Mouse (Mus musculus) T-cell, adult 2 months (primary cell): ENCODE results near the gene Cabin1.

Experiments
- DNase-seq: peaks from one replicate; pipeline ENCODE4 v3.0.0; 2022; ENCODE audit warnings: low spot score

The Cabin1 gene

DNA sequence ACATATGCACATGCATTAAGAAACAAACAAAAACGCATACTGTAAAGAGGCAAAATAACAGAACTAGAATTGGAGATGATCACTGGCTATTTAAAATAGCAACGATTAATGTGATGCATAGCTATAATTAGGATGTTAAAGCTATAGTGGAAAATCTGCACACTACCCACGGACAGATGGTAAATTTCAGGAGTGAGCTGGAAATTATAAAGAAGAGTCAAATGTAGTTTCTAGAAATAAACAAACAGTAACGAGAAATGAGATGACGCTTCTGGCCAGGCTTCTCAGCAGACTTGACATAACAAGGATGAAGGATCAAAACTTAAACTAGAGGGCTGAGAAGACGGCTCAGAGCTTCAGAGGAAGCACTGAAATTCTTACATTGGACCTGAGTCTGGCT is 62.9 kb downstream of the Cabin1 start:
- DNase-seq: no peak

DNA sequence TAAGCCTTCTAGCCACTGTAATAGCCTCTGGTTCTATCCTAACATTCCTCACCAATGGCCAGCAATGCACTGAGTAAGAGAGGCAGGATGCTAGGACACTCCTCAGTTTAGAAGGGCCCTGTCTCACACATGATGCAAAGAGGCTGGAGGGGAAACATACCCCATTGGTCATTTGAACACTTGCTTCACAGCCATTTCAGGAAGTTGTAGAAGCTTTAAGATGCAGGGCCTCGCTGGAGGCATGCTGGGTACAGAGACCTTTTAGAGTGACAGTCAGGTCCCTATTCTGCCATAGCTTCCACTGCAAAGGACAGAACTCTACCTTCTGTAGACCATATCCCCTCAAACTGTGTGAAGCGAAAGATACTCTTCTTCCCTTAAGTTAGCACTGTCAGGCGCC is 66.4 kb downstream of the Cabin1 start:
- DNase-seq: no peak

DNA sequence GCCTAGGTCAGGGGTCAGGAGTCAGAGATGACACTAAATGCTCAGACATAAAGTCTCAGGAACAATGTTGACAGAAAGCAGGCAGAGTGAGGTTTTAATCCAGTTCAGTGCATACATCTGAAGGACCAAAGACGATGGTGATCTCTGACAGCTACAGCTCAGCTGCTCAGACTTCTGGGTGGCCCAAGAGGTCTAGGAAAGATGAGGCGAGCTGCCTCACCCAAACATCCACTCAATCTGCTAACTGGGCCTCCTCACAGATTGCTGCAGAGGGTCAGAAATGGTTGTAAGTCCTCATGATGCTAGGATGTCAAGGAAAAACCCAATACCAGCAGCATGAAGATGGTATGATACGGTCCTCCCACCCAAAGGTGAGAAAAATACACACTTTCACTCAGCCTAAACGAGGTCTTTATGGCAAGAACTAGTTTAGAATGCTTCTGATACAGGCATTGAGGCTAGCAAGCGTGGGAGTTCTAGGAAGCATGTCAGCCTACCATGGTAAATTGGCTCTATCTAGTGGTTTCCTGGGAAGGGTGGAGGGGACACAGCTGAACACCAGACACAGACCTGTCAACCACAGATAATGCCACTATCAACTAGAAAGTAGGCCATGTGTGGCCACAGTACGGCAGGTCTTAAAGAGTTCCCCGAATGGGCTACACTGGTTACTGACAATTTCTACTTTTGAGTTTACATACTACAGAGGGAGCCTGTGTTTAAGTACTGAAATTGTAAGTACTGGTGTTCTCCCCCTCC is 67.4 kb downstream of the Cabin1 start:
- DNase-seq: no peak

DNA sequence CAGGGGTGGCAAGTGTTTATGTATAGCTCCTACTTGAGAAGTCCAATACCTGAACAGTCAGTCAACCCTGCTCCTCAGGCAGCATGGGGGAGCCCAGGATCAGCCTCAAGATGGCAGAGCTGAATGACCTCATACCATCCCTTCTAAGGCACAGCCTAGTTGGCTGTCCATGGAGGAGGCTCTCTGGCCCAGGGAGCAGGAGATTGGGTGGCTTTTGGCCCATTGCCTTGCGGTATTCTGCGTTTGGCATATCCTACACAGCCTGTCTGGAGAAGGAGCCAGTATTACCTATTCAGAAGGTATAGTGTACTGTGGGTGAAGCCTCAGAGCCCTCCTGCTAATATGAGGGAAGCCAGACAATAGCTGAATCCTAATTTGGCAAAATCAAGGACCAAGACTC is 68.6 kb downstream of the Cabin1 start:
- no peak for DNase-seq

DNA sequence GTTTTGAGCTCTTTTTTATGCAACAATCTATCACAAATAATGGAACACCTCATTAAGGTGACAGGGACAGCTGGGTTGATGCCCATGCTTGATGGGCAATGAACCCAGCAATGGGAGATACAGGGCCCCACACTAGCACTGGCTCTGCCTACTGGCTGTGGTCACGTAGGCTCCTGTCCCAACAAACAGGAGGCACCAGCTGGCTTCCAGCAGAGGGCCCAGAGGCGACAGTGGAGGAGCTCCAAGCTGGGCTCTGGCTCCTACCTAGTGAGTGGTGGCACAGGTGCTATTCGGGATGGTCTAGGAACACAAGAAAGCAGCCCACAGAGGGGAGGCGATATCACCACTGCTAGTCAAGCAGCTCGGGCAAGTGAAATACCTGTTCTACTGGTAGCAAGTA is 69.1 kb downstream of the Cabin1 start:
- DNase-seq: no peak

DNA sequence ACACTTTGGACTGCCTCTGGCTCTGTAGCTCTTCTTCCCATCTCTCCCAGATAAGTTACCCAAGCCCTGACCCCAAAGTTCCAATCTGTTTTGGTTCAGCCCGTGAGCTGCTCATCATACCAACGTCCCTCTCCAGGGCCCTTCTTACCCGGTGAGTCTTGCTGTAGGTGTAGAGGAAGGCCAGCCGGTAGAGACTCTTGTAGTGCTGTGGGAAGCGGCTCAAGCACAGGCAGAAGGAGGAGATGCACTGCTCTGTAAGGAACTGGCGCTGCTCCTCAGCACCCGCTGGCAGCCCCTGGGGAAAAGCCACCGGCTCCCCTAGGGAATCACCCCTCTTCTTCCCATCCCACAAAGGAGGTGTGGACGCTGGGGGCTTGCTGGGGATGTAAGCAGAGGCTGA is 69.6 kb downstream of the Cabin1 start:
- DNase-seq: no peak

DNA sequence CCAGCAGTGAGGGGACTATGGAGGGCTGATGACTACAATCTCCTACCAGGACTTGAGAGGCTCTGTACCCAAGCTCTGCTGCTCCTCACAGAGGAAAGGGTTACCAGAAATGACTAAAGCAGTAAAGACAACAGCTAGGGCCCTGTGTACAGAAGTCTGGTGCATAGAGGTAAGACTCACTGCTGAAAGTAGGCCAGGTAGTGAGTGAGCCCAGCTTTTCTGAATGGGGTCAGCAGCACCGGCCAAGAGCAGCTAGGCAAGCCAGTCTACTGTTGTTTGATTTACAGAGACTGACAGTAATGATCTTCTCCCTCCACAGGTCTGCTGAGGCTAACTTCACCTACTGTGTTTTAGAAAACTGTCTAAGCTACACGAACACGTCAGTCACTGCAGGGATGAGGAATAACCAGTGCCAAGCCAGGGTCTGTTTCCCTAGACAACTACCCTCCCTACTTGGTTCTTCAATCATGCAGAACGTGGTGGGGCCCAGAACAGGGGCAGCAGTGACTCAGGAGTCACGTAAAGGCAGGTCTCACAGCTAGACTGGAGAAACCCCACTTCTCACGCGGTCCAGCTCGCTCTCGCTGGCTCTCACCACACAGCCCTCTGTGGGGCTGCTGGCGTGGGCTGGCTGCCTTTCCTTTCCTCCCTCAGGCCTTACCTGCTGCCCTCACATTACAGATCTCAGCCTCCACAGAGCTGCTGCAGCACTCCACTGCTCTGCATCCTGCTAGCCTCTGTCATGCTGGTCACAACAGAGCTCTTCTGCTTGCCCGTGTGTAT is 70.5 kb downstream of the Cabin1 start:
- DNase-seq: no peak

DNA sequence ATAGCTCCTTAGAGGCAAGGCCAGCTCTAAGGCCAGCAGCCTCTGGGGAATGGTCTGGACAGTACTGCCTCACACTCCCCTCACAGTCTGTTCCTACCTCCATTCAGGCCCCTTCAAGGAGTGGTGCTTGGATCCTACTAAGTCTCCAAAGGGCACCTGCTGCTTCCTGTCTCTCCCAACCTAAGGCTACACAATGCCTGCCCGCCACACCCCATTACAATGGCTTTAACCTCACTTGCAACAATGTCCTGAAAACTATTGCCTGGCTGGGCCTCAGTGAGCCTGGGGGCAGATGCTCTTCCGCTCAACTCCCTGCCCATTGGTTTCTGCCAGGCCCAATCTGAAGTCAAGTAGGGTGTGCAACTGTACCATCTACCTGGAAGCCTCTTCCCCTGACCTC is 75.5 kb downstream of the Cabin1 start:
- no peak for DNase-seq

DNA sequence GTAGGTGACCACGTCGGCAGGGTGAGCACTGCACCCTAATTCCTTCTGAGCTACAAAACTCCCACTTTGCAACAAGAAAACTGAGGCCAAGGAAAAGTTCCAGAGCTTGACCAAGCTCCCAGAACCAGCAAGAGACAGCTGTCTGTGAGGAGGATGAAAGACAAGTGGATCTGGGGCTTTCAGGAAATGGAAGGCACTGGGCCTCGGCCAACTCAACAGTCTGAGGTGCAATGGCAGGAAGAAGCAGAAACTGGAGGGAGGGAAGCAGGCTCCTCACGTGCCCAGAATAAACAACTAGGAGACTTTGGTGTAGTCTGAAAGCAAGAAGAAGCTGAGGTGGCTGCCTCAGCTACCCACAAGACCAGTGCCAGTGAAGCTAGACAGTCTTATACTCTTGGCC is 77.4 kb downstream of the Cabin1 start:
- DNase-seq: no peak

DNA sequence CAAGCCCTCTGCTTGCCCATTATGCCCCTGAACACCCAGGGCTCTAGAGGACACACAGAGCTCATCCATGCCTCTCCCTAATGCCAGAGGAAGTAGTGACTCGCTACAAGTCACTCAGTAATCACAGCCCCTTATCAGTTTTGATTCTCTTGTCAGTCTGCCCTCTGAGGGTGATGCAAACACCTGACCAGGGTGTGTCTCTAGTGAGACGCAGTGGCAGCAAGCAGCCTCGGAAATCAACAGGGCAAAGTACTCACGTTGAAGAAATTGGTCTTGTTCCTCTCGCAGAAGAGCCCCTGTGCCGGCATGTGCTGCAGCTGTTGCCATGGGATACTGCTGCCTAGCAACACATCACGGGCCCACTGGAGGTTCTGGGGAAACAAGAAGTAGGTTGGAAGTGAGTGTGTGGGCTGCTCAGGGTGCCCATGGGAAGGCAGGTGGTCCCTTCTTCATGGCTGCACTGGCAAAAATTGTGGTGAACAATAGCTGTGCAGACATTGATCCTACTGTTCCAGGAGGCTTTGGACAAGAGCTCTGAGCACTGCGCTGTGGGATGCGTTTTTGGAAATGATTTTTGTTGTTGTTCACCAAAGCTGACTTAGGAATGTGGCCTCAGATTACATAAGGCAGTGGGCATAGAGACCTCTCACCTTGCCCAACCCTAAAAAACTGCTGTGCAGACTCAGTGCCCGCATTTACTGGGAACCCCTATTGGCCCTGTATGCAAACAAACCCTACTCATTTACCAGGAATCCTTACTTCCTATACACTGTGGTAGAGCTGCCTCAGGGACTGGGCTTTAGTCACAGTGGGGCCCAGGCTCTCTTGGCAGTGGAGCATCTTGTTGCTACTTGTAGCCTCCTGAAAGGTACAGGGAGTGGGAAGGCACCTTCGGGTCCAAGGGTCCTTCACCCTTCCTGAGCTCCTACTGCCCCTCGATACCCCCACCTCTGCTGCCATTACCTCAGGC is 79.8 kb downstream of the Cabin1 start:
- no peak for DNase-seq

DNA sequence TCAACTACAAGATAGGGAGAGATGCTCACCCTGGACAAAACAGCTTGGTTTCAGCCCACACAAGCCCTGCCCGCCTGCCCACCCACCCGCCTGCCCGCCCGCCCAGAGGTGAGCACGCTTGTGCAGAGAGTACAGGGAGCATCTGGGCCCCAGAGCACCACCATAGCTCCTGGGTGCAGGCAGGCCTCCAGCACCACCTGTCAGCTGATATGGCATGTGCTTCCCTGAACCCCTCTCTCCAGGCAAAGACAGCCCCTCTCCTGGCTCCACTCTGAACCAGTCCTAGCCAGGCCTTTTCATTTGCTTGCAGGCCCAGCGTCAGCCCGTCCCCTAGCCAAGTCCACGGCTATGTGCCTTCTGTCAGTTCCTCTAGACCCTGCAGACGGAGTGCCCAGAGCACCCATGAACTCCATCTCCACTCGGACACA is 83.6 kb downstream of the Cabin1 start:
- no peak for DNase-seq

DNA sequence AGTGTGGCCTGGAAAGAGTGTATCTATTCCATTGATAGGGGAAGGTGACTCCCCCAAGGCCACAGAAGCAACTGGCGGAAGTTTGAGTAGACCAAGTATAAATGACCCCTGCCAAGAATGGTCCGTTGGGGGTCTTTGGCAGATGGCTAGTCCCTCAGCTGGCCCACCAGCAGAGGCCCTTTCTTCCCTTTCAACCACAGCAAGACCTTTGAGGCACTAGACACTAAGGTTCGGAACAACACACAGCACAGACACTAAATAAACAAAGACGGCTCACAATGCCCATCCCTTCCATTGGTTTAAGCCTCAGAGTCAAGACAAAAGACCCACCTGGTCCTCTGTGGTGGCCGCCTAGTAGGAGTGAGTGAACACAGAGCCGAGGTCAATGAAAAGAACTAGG is 84.9 kb downstream of the Cabin1 start:
- no peak for DNase-seq

DNA sequence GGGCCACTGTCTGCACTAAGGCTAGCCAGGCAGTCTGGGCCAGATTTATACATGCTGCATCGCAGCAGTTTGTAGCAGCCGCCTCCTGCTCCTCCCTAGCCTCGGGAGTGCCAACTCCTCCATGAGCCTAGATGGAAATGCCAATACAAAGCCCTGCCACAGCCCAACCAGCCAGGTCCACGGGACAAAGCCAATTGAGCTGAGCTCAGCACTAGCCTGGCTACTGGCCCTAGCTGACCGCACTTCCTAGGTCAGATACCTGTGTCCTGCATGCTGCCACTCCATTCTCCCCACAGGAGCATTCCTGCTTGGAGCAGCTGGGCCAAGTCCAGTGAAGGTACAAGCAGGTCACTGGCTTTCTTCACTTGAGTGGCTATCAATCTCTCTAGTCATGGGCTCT is 86.2 kb downstream of the Cabin1 start:
- DNase-seq: no peak

DNA sequence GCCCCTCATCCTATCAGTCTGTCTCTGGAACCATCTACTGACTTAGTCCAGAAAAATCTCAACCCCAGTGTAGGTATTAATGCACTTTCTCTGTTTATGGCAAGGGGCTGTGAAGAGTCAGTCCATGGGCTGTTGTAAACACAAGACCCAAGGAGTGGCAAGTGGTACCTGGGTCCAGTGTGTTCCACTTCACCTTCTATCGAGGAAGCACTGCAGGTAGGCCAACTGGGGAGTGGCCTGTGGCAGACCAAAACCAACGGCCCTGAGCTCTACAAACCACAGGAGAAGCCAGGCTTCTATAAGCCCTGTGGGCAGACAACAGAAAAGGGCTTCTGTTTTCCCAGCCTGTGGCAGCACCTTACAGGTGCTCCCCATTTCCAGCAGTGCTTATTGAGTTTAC is 86.6 kb downstream of the Cabin1 start:
- DNase-seq: no peak

DNA sequence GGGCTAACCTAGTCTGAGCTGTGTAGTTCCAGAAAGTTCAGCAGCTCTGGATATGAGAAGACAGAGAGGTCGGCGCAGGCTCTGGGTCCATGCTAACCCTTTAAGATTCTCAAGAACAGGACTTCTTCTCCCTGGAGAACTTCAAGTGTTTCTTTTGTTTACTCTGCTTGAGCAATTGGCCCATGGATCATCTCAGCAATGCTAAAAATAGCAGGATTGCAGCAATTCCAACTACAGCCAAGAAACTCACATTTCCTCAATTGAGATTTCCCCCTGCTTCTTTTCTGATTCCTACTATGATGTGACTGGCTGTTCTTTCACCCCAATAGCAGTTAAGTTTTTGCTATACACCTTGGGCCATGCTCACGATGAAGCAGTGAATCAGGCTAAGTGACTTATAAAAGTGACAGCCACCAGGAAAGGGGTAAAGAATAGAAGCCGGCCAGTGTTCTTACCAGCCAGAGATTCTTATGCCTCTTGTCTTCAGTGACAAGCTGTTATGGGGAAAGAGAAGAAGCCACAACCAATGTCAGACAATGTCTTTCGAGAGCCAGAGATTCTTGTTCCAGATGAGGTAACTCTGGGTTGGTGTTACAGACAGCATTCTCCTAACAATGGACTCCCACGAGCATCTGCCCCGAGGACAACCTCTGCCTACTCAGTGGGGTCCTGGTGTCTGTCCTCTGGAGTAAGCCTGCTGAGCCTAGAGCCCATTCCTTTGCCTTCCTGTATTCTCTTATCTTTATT is 87.1 kb downstream of the Cabin1 start:
- DNase-seq: no peak

DNA sequence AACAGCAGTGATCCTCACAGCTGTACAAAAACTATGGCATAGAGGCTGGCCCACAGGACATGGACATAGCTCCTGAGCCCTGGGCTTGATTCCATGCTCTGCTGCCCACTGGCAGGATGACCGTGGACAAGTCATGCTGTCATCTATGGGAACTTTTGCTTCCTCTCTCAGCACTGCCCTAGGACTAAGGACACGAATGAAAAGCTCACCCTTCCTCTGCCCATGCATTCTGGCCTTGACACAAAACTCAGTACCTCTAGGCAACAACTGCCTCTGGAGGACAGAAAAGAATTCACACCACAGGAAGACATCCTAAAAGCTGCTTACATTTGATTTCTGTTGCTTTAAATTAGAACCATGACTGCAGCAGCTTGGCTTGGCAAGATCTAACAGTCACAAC is 87.9 kb downstream of the Cabin1 start:
- no peak for DNase-seq

DNA sequence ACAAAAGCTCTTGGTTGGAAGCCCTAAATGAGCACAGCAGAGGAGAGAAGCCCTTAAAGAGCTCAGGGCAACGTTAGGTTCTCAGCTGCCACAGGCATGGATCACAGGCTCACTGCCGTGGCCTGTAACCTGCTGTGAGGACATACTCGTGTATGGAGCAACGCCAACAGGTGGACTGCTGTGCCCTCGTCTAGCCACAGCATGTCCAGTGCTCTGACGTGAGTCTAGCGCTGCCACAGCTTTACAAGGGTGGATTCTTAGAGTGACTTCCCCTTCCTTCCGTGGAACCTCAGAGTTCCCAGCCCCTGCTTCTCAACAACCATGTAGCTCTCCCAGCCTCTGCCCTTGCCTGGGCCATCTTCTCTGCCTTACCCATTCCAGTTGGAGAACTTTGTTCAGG is 88.5 kb downstream of the Cabin1 start:
- DNase-seq: no peak

DNA sequence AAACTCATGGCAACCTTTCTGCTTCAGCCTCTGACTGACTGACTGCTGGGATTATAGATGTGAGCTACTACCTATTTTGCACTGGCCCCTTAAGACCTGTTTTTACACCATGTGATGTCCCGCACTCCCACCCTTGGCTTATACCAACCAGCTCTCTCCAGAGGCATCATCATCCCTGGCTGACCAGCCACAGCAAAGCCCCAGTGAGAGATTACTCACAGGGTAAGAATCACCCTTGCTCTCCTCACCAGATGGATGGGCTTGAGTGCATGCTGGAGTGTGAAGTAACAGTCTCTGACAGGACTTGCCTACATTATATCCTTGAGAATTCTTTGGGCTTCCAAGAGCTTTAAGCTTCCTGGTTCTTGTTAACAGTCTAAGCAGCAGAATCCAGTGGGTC is 94.2 kb downstream of the Cabin1 start:
- DNase-seq: no peak

DNA sequence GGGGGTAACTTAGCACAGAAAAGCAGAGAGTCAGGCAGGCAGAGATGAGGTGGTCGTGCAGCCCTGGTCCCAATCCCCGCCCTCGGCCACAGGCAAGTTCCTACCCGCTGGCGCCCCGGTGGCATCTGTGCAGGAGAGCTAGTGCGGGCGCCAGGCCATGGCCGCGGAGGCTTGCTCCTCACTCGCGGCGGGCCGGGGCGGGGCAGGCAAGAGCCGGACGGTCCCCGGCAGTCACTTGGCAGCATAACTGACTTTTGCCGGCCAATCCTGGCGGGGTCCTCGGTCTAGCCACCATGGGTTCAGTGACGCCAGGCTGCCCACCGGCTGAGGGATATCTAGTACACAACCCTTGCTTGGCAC is 96.2 kb downstream of the Cabin1 start:
- DNase-seq: no peak

DNA sequence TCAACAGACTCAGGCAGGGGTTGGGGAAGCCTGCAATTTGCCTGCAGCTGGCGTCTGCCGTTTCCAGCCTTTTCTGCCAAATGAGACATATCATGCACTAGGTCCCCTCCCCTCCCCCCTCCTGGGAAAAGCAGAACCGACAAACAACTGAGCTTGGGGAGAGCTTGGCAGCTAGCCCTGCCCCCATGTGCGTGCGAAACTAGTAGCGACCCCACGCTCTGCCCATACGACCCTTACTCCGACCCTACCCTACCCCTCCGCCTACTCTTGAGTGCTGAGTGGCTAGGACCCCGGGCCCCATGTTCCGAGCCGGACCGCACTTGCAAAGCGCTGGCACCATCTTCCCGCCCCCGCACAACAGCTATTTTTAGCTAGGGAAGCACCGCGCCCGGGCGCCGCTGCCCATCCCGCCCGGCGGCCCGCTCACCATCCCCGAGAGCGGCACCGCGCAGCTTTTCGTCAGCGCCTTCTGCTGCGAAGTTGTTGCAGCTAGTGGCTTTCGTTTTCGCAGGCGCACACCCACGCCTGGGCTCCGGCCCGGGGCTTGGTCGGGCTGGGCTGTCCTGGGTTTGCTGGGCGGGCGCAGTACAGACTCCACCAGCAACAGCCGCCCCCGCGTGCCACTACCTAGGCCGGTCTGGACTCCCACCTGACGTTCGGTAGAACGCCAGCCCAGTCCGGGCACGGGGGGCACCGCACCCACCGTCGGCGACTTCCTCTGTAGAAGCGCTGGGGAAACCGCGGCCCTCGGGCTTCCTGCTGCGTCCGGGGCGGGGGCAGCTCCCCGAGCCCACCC is 96.8 kb downstream of the Cabin1 start:
- peak; percentile 64 for DNase-seq

DNA sequence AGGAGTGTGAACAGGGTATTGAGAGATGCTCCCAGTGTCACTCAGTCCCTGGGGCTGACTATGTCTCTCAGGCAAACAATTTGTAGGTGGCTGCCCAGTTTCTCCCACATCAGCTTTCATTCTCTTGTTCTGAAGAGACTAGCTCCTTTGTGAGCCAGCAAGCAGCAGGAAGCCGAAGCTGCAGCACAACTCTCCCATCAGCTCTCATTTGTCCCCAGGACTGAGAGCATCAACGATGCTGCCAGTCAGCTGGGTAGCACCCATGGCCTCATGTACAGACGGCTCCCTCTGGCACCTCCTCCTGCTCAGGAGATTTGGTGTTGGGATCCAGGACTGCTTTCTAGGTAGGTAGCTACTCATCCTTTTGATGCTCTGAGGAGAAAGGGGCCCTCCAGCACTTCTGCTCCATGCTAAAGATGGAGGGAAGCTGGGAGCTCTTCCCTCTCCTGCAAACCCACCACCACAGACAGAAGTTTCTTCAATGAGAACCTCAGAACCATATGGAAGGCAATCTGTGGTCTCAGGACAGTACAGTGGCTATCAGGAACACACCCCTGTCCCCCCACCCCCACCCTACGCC is 97.6 kb downstream of the Cabin1 start:
- peak; percentile 28 for DNase-seq
